Mouse (Mus musculus) heart, embryonic 16.5 days (tissue): ENCODE results near the gene Olfr71. TPM values are rescaled to one million over a fixed set of nuclear protein-coding genes. Genes with fewer than 3 reads are reported as not detected.

Source experiments
- ATAC-seq: fragments of 200-750 bp; cut with Nextera tagmentation; replicated peaks from 2 replicates; pipeline ENCODE4 v1.8.0; 2017; ENCODE audit warnings: moderate number of reproducible peaks; ENCODE audit not compliant: insufficient read depth, low FRiP score; ENCODE audit errors: extremely low read depth
- H3K27ac ChIP-seq: fragments of 300-500 bp; sonication (generic); 2 replicates; pipeline ENCODE4 v1.5.1; 2014; ENCODE audit warnings: mild to moderate bottlenecking, low read length, control low read depth, moderate library complexity
- H3K27me3 ChIP-seq: fragments of 300-500 bp; sonication (generic); 2 replicates; pipeline ENCODE4 v1.6.1; 2014; ENCODE audit warnings: low read length, mixed read lengths; ENCODE audit not compliant: control insufficient read depth, insufficient read depth
- H3K36me3 ChIP-seq: fragments of 300-500 bp; sonication (generic); 2 replicates; pipeline ENCODE4 v1.6.1; 2014; ENCODE audit not compliant: control insufficient read depth, insufficient read depth
- H3K4me1 ChIP-seq: fragments of 300-500 bp; sonication (generic); 2 replicates; pipeline ENCODE4 v1.6.1; 2014; ENCODE audit warnings: low read length, mixed read lengths; ENCODE audit not compliant: control insufficient read depth, insufficient read depth
- H3K4me2 ChIP-seq: fragments of 300-500 bp; sonication (generic); 2 replicates; pipeline ENCODE4 v1.6.1; 2014; ENCODE audit warnings: low read depth, mild to moderate bottlenecking, control low read depth, low read length
- H3K4me3 ChIP-seq: fragments of 300-500 bp; sonication (generic); 2 replicates; pipeline ENCODE4 v1.5.1; 2014; ENCODE audit warnings: mild to moderate bottlenecking, control low read depth, low read length
- H3K9ac ChIP-seq: fragments of 300-500 bp; sonication (generic); 2 replicates; pipeline ENCODE4 v1.6.1; 2014; ENCODE audit warnings: low read length, control low read depth
- H3K9me3 ChIP-seq: fragments of 300-500 bp; sonication (generic); replicated peaks from 2 replicates; pipeline ENCODE4 v1.6.1; 2016; ENCODE audit warnings: low read length; ENCODE audit not compliant: control insufficient read depth
- WGBS: fragments of 180-500 bp; shearing (Covaris S2); extraction: QIAGEN DNeasy Blood & Tissue Kit; methylation state at CpG from one replicate; pipeline ENCODE4 v1.1.7; 2014; 5-methylcytosine and 5-hydroxymethylcytosine counted together
- polyA plus RNA-seq: library from polyadenylated mRNA; unstranded; fragments of >200 nt; fragmentation: Nextera tagmentation; extraction: Ambion mirVana; gene quantifications from 2 replicates; pipeline ENCODE4 v1.2.1, GENCODE M21; 2015

The Olfr71 gene
- polyA plus RNA-seq, 1 experiment from 2014 or later, result not detected

DNA sequence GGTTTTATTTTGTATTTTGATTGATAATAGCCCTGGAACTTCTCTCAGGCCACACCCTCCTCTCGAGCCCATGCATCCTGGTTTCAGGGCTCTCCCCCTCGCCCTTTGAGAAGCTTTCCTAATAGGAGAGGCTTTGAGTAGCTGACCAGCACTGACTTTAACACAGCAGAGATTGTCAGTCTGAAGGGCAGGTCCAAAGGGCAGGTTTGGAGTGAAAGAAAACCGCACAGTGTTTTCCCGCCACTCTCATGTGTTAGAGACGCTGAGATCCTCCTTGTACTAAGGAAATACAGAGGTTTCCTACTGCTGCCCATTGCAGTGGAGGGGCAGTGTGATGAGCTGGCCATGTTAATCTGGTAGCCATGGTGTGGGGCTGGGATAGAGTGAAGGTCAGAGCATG lies 35.1 kb downstream of the Olfr71 start:
- no peak for ATAC-seq
- 80% methylated on average over 5 of the region's 5 CpGs for WGBS

GRCm38 (mm10) chr4:43673703-43674102 lies 36.4 kb downstream of the Olfr71 start:
- Histone ChIP-seq H3K27ac (no peak overlapping the region), H3K36me3 (no peaks in the 10 kb centered on the region), H3K4me1 (peaks cover 12% of the 10 kb centered on the region), H3K4me3 (no peak overlapping the region), H3K4me2 (no peak overlapping the region), H3K9ac (no peak overlapping the region), H3K9me3 (no peaks in the 10 kb centered on the region), H3K27me3 (no peaks in the 10 kb centered on the region)
- 80% methylated on average over 8 of the region's 8 CpGs for WGBS
- no peak for ATAC-seq

More for the DNA sequence above, 35.1 kb downstream of the Olfr71 start:
- Histone ChIP-seq H3K27me3 (no peaks in the 10 kb centered on the region), H3K4me3 (no peak overlapping the region), H3K4me2 (no peak overlapping the region), H3K4me1 (peaks cover 7% of the 10 kb centered on the region), H3K9me3 (no peaks in the 10 kb centered on the region), H3K36me3 (no peaks in the 10 kb centered on the region), H3K27ac (no peak overlapping the region), H3K9ac (no peak overlapping the region)

DNA sequence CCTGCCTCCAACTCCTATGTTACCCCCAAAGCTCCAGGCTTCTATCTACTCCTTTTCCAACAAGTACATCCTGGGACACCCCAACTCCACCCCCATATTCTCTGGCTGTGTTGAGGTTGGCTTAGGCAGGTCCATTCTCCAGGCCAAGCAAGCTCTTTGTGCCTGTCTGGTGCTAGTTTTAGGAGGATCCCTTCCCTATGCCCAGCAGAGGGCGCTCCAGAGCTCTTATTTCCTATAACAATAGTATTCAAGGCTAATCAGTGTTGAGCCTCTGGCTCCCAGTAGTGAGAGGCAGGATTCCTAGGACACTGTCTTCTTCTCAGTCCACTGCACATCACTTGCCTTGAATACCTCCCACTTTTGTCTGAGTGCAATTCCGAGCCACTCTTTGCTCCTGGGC lies 38.0 kb downstream of the Olfr71 start:
- Histone ChIP-seq H3K9me3 (no peaks in the 10 kb centered on the region), H3K27ac (no peak overlapping the region), H3K4me2 (no peak overlapping the region), H3K9ac (no peak overlapping the region), H3K36me3 (no peaks in the 10 kb centered on the region), H3K4me1 (peaks cover 12% of the 10 kb centered on the region), H3K4me3 (no peak overlapping the region), H3K27me3 (no peaks in the 10 kb centered on the region)
- WGBS, result 8% methylated on average over 2 of the region's 2 CpGs
- ATAC-seq, result no peak

DNA sequence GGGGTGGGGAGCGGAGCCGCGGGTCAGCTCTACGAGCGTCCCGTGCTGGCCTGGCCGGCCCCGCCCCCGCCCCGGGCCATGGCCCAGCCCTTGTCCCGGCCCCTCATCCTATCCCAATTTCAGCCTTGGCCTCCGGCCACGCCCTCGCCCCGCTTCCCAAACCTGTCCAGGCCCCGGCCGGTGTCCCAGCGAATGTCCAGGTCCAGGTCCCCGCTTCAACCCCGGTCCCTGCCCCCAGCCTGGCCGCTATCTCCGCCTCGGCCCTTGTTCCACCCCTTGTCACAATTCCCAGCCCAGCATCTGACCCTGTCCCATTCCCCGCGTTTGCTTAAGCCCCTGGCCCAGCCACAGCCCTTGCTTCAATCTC lies 40.6 kb downstream of the Olfr71 start:
- WGBS, result 2% methylated on average over 21 of the region's 25 CpGs
- H3K27ac ChIP-seq, result peak overlapping the region; percentile 38
- peak overlapping the region; percentile 86 for H3K9ac ChIP-seq

GRCm38 (mm10) chr4:43668782-43669427 lies 41.1 kb downstream of the Olfr71 start, which contains the start of the genes Tmem8b and Fam221b:
Gene Tmem8b, plus strand, starts transcription at chr4:43668971.
Gene Fam221b, minus strand, starts transcription at chr4:43669145.
- Histone ChIP-seq H3K27ac (peak within 1 kb of the TSS; percentile 38), H3K4me1 (peaks cover 12% of the 10 kb centered on the region), H3K9ac (peak within 1 kb of the TSS; percentile 86), H3K27me3 (peaks cover 5% of the 10 kb centered on the region; the same call in 1 of the 2 replicates), H3K4me2 (peak within 1 kb of the TSS; percentile 62), H3K9me3 (no peaks in the 10 kb centered on the region), H3K36me3 (no peaks in the 10 kb centered on the region), H3K4me3 (peak within 1 kb of the TSS; percentile 66)
- 4% methylated on average over 34 of the region's 41 CpGs for WGBS
- ATAC-seq, result peak; percentile 93

More for the DNA sequence above, 40.6 kb downstream of the Olfr71 start:
- Histone ChIP-seq H3K27me3 (peaks cover 5% of the 10 kb centered on the region; the same call in 1 of the 2 replicates), H3K9me3 (no peaks in the 10 kb centered on the region), H3K4me2 (peak overlapping the region; percentile 62), H3K36me3 (no peaks in the 10 kb centered on the region), H3K4me3 (peak overlapping the region; percentile 66), H3K4me1 (peaks cover 12% of the 10 kb centered on the region)
- peak; percentile 77 for ATAC-seq

- Histone ChIP-seq H3K9ac (no peak overlapping the region), H3K4me1 (peaks cover 9% of the 10 kb centered on the region), H3K36me3 (no peaks in the 10 kb centered on the region), H3K9me3 (no peaks in the 10 kb centered on the region), H3K27ac (no peak overlapping the region), H3K4me3 (no peak overlapping the region), H3K27me3 (peaks cover 16% of the 10 kb centered on the region), H3K4me2 (no peak overlapping the region)
- WGBS, result 15% methylated on average over 4 of the region's 4 CpGs
- ATAC-seq, result no peak
Observed at GRCm38 (mm10) chr4:43666412-43666811, 43.6 kb downstream of the Olfr71 start.

- no peaks in the 10 kb centered on the region for H3K9me3 ChIP-seq
- no peak for ATAC-seq
Observed at GRCm38 (mm10) chr4:43657146-43657545, 52.9 kb downstream of the Olfr71 start.

DNA sequence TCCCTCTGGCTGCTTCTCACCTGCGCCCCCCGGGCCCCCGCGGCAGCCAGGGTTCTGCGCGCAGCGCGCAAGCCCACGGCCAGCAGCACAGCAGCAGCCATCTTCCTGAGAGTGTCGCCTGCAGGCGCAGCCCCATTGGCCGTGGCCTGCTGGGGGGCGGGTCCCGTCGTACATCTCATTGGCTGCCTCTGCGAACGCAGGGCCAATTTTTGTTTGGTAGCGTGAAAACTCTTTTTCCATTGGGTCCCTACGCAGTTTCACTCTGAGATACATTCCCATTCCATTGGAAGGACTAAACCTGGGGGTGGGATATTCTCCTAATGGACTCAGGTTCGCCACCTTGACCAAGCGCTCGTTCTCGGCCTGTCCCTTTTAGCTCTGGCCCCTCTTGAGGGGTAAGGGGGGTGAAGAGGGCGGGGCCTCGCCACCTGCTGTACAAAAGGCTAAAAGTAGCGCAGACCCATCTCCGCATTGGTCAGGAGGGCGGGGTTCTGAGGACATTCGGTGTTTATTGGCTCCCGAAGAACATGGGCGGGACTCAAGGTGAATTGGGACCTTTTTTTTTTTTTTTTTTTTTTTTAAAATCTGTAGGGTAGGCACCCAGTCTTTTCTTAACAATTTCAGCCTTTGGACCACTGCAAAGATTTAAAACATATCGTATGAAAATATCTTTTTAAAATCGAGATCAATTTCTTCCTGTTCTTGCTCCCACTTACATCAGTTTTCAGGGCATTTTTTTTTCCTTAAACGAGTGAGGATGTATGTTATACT lies 53.5 kb downstream of the Olfr71 start, which contains the start of gene Hint2:
Gene Hint2 (minus strand): TSS at position 128 of the 771 bp plus-strand sequence.
- Histone ChIP-seq H3K4me1 (peaks cover 4% of the 10 kb centered on the region), H3K36me3 (no peaks in the 10 kb centered on the region), H3K4me2 (peak within 1 kb of the TSS; percentile 68), H3K27me3 (no peaks in the 10 kb centered on the region), H3K27ac (peak within 1 kb of the TSS; percentile 88), H3K4me3 (peak within 1 kb of the TSS; percentile 68), H3K9ac (peak within 1 kb of the TSS; percentile 85), H3K9me3 (no peaks in the 10 kb centered on the region)
- ATAC-seq, result peak; percentile 96
- under 1% methylated on average over 34 of the region's 34 CpGs for WGBS

More at GRCm38 (mm10) chr4:43657146-43657545, 52.9 kb downstream of the Olfr71 start:
- Histone ChIP-seq H3K36me3 (no peaks in the 10 kb centered on the region), H3K4me3 (peak overlapping the region; percentile 68), H3K4me1 (peaks cover 4% of the 10 kb centered on the region), H3K27ac (no peak overlapping the region), H3K9ac (peak overlapping the region; percentile 24), H3K4me2 (peak overlapping the region; percentile 68), H3K27me3 (peaks cover 5% of the 10 kb centered on the region; the same call in 1 of the 2 replicates)
- 57% methylated on average over 4 of the region's 4 CpGs for WGBS
